In the genomic region with DNA sequence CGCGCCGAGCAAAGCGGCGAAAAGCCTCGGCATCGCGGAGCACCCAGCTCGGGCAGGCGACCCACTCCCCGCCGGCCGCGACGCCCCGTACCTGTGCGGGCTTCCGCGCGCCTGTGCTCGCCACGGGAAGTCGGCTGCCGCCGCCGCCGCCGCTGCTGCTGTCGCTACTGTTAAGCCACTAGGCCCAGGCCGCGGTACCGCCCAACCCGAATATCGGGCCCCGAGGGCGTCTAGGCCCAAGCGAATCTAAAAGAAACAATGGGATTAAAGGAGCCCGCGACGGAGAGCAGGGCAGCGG, we compare ENCODE assay signal across 8 mouse cellular contexts. TPM values are rescaled to one million over a fixed set of nuclear protein-coding genes. Genes with fewer than 3 reads are reported as not detected.
A peak's percentile ranks its signal among the peaks of the same experiment; 100 is the strongest.
DNase-seq lines count a peak whose midpoint lies in the region; ATAC-seq and TF ChIP-seq lines count a peak whose summit lies in the region.

No protein-coding gene starts in this region.

- ATAC-seq in lung, embryonic 16.5 days (ENCODE audit: low read depth), result peak; percentile 41
- ATAC-seq in erythroid progenitor cell, adult 5-6 weeks (replicated peaks; ENCODE audit: low FRiP score, poor library complexity, severe bottlenecking), result peak; percentile 39
- peak; percentile 34 for ATAC-seq in limb, embryonic 13.5 days (ENCODE audit: low FRiP score, low read depth)

- no peak for TF ChIP-seq POLR2A in small intestine, adult 2 months (IDR thresholded peaks at IDR 0.05; ENCODE audit: low read depth, low read length)

- intact Hi-C loops in gastrocnemius, postnatal 36 days (cut with DNase I), result loop anchor here (2.0 kb wide), 1 partner anchor 99 kb away; no protein-coding TSS in a partner anchor

- H3K27ac ChIP-seq in lung, embryonic 16.5 days (ENCODE audit: low read length), result peak overlapping the region; percentile 92
- peak overlapping the region; percentile 96 for H3K27ac ChIP-seq in limb, embryonic 13.5 days
- peak overlapping the region; percentile 93 for H3K27ac ChIP-seq in small intestine, adult 2 months (ENCODE audit: insufficient read depth, low read depth, low read length)

- H3K36me3 ChIP-seq in lung, embryonic 16.5 days (ENCODE audit: control insufficient read depth, insufficient read depth, low read length), result peaks cover 14% of the 10 kb centered on the region
- H3K36me3 ChIP-seq in limb, embryonic 13.5 days, result peaks cover 25% of the 10 kb centered on the region
- H3K36me3 ChIP-seq in small intestine, adult 2 months (ENCODE audit: control insufficient read depth, insufficient read depth, low read length), result peaks cover 19% of the 10 kb centered on the region

- TF ChIP-seq CTCF in small intestine, adult 2 months (IDR thresholded peaks at IDR 0.05; ENCODE audit: extremely low read depth, insufficient read length, insufficient replicate concordance, low read depth, low read length), result no peak

- no peaks in the 10 kb centered on the region for H3K27me3 ChIP-seq in lung, embryonic 16.5 days (ENCODE audit: control insufficient read depth, insufficient read depth, low read depth, low read length)
- no peaks in the 10 kb centered on the region for H3K27me3 ChIP-seq in limb, embryonic 13.5 days
- no peaks in the 10 kb centered on the region for H3K27me3 ChIP-seq in small intestine, adult 2 months (ENCODE audit: control insufficient read depth, insufficient read depth, low read length)

- peaks cover 14% of the 10 kb centered on the region for H3K4me1 ChIP-seq in lung, embryonic 16.5 days (replicated peaks; ENCODE audit: control insufficient read depth, insufficient read depth, low read length)
- H3K4me1 ChIP-seq in limb, embryonic 13.5 days, result peaks cover 27% of the 10 kb centered on the region
- peaks cover 6% of the 10 kb centered on the region; the same call in 1 of the 2 replicates for H3K4me1 ChIP-seq in small intestine, adult 2 months (ENCODE audit: control insufficient read depth, insufficient read depth, insufficient read length, low read length)

- H3K4me2 ChIP-seq in lung, embryonic 16.5 days (ENCODE audit: low read depth, low read length), result no peak overlapping the region
- peak overlapping the region; percentile 83 for H3K4me2 ChIP-seq in limb, embryonic 13.5 days (replicated peaks)

- no peaks in the 10 kb centered on the region for H3K9me3 ChIP-seq in lung, embryonic 16.5 days (ENCODE audit: control insufficient read depth, low read length)
- no peaks in the 10 kb centered on the region for H3K9me3 ChIP-seq in limb, embryonic 13.5 days

- peak overlapping the region; percentile 99 for H3K9ac ChIP-seq in lung, embryonic 16.5 days (ENCODE audit: low read length)
- H3K9ac ChIP-seq in limb, embryonic 13.5 days, result peak overlapping the region; percentile 100

- H3K4me3 ChIP-seq in lung, embryonic 16.5 days (ENCODE audit: low read length), result peak overlapping the region; percentile 87
- H3K4me3 ChIP-seq in limb, embryonic 13.5 days, result peak overlapping the region; percentile 99
- peak overlapping the region; percentile 99 for H3K4me3 ChIP-seq in small intestine, adult 2 months (ENCODE audit: low read depth, low read length)

- DNase-seq in lung, adult 18-20 months, result no peak
- DNase-seq in right cerebral cortex, postnatal 25 days, result no peak
- DNase-seq in gastrocnemius, postnatal 36 days, result no peak
- DNase-seq in kidney, postnatal 25 days, result no peak

- WGBS in lung, embryonic 16.5 days, result 0% methylated on average over 41 of the region's 41 CpGs
- under 1% methylated on average over 35 of the region's 41 CpGs for WGBS in limb, embryonic 13.5 days
- under 1% methylated on average over 40 of the region's 41 CpGs for WGBS in small intestine, adult 2 months

RNA-seq across cellular contexts. Expression of gene Rbm39, which starts 0.3 kb away (rescaled TPM):
- polyA plus RNA-seq in lung, embryonic 16.5 days (2015; fragmentation: Nextera tagmentation; extraction: Ambion mirVana), result 628 and 645 TPM in 2 replicates
- total RNA-seq in erythroid progenitor cell, adult 5-6 weeks (2015; ENCODE audit: low replicate concordance), result 430 and 594 TPM in 2 replicates
- 425 and 602 TPM in 2 replicates for total RNA-seq in erythroid progenitor cell, adult 5-6 weeks (2017; ENCODE audit: low replicate concordance)
- polyA plus RNA-seq in limb, embryonic 13.5 days (2015; fragmentation: Nextera tagmentation; extraction: Ambion mirVana), result 818 and 841 TPM in 2 replicates
- 35.4 and 49.5 TPM in 2 replicates for polyA plus RNA-seq in small intestine, adult 2 months (2012; rRNA removed)
- 100 to 1,000 TPM in 1 of 2 experiments, 10 to 100 TPM in 1; 88.5 to 107 TPM for total RNA-seq in gastrocnemius, postnatal 36 days (2021)

RNA-seq across cellular contexts. Expression of gene Phf20, which starts 16.5 kb away (rescaled TPM):
- 62.8 and 70.6 TPM in 2 replicates for polyA plus RNA-seq in lung, embryonic 16.5 days (2015; fragmentation: Nextera tagmentation; extraction: Ambion mirVana)
- total RNA-seq in erythroid progenitor cell, adult 5-6 weeks (2015; ENCODE audit: low replicate concordance), result 1.8 and 15.1 TPM in 2 replicates
- total RNA-seq in erythroid progenitor cell, adult 5-6 weeks (2017; ENCODE audit: low replicate concordance), result 14.6 and 15.4 TPM in 2 replicates
- 91.7 and 94.0 TPM in 2 replicates for polyA plus RNA-seq in limb, embryonic 13.5 days (2015; fragmentation: Nextera tagmentation; extraction: Ambion mirVana)
- polyA plus RNA-seq in small intestine, adult 2 months (2012; rRNA removed), result 3.0 and 7.1 TPM in 2 replicates
- total RNA-seq in gastrocnemius, postnatal 36 days (2021), result 10 to 100 TPM; 22.4 to 22.8 TPM

RNA-seq across cellular contexts. Expression of gene Nfs1, which starts 35.8 kb away (rescaled TPM):
- 41.0 and 43.6 TPM in 2 replicates for polyA plus RNA-seq in lung, embryonic 16.5 days (2015; fragmentation: Nextera tagmentation; extraction: Ambion mirVana)
- total RNA-seq in erythroid progenitor cell, adult 5-6 weeks (2015; ENCODE audit: low replicate concordance), result 56.6 and 86.8 TPM in 2 replicates
- 20.4 and 21.9 TPM in 2 replicates for total RNA-seq in erythroid progenitor cell, adult 5-6 weeks (2017; ENCODE audit: low replicate concordance)
- polyA plus RNA-seq in limb, embryonic 13.5 days (2015; fragmentation: Nextera tagmentation; extraction: Ambion mirVana), result 36.1 and 36.6 TPM in 2 replicates
- polyA plus RNA-seq in small intestine, adult 2 months (2012; rRNA removed), result 32.2 and 40.3 TPM in 2 replicates
- total RNA-seq in gastrocnemius, postnatal 36 days (2021), result 10 to 100 TPM; 70.8 to 77.4 TPM

RNA-seq across cellular contexts. Expression of gene Romo1, which starts 35.9 kb away (rescaled TPM):
- polyA plus RNA-seq in lung, embryonic 16.5 days (2015; fragmentation: Nextera tagmentation; extraction: Ambion mirVana), result 338 and 368 TPM in 2 replicates
- total RNA-seq in erythroid progenitor cell, adult 5-6 weeks (2015; ENCODE audit: low replicate concordance), result 26.8 and 43.6 TPM in 2 replicates
- 4.2 and 16.4 TPM in 2 replicates for total RNA-seq in erythroid progenitor cell, adult 5-6 weeks (2017; ENCODE audit: low replicate concordance)
- 382 and 393 TPM in 2 replicates for polyA plus RNA-seq in limb, embryonic 13.5 days (2015; fragmentation: Nextera tagmentation; extraction: Ambion mirVana)
- 162 and 200 TPM in 2 replicates for polyA plus RNA-seq in small intestine, adult 2 months (2012; rRNA removed)
- total RNA-seq in gastrocnemius, postnatal 36 days (2021), result 100 to 1,000 TPM; 196 to 210 TPM

RNA-seq across cellular contexts. Expression of gene Gm28036, which starts 52.9 kb away (rescaled TPM):
- polyA plus RNA-seq in lung, embryonic 16.5 days (2015; fragmentation: Nextera tagmentation; extraction: Ambion mirVana), result 20.7 and 21.4 TPM in 2 replicates
- total RNA-seq in erythroid progenitor cell, adult 5-6 weeks (2015; ENCODE audit: low replicate concordance), result 2.5 TPM in 1 of 2 replicates, not detected in the other
- 11.3 and 23.7 TPM in 2 replicates for total RNA-seq in erythroid progenitor cell, adult 5-6 weeks (2017; ENCODE audit: low replicate concordance)
- 15.4 and 20.3 TPM in 2 replicates for polyA plus RNA-seq in limb, embryonic 13.5 days (2015; fragmentation: Nextera tagmentation; extraction: Ambion mirVana)
- polyA plus RNA-seq in small intestine, adult 2 months (2012; rRNA removed), result 0.42 and 0.74 TPM in 2 replicates
- 1 to 10 TPM; 4.2 to 4.4 TPM for total RNA-seq in gastrocnemius, postnatal 36 days (2021)

Comparison
In these comparisons a context has a peak if more than half of its experiments do, and no peak if none do; other contexts are left out.
1. RNA of gene Rbm39, which starts 0.3 kb away (polyA plus RNA-seq): 818 to 841 TPM in limb, embryonic 13.5 days and 628 to 645 TPM in lung, embryonic 16.5 days; 35.4 to 49.5 TPM in small intestine, adult 2 months; every median in the first group is over 10 times any median in the second.
2. Peak in every context shown above with its lines, with median percentiles within 50 percentile points of each other: ATAC-seq, H3K27ac ChIP-seq and H3K4me3 ChIP-seq.